Comparison of ENCODE assay signal across 7 mouse cellular contexts in the genomic region with DNA sequence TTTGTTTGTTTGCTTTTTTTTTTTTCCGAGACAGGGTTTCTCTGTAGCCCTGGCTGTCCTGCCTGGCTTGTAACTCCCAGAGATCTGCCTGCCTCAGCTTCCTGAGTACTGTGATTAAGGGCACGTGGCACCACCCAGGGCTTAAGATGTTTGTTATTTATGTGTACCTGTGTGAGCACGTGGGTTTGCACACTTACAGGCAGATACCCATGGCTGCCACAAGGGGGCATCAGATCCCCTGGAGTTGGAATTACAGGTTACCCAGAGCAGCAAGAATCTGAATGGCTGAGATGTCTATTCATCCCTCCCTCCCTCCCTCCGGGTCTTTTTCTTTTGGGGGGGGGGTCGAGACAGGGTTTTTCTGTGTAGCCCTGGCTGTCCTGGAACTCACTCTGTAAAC. TPM values are rescaled to one million over a fixed set of nuclear protein-coding genes. Genes with fewer than 3 reads are reported as not detected.
DNase-seq lines count a peak whose midpoint lies in the region; ATAC-seq and TF ChIP-seq lines count a peak whose summit lies in the region.

No protein-coding gene starts in this region.

- no peaks in the 10 kb centered on the region for H3K36me3 ChIP-seq in liver, adult 2 months (ENCODE audit: control insufficient read depth, insufficient read depth, low read length)
- H3K36me3 ChIP-seq in liver, embryonic 12.5 days: peaks cover 16% of the 10 kb centered on the region
- no peaks in the 10 kb centered on the region; the same call in 1 of the 2 replicates for H3K36me3 ChIP-seq in lung, embryonic 14.5 days (ENCODE audit: insufficient read depth)

- H3K79me2 ChIP-seq in liver, adult 2 months (ENCODE audit: control insufficient read depth, insufficient read depth, low read length): no peaks in the 10 kb centered on the region

- H3K4me2 ChIP-seq in liver, embryonic 12.5 days: no peak overlapping the region
- no peak overlapping the region for H3K4me2 ChIP-seq in lung, embryonic 14.5 days

- intact Hi-C loops in gastrocnemius, postnatal 36 days (cut with DNase I): no loop called here

- no peak overlapping the region for H3K4me3 ChIP-seq in liver, adult 2 months (ENCODE audit: insufficient read depth, low read depth, low read length)
- no peak overlapping the region for H3K4me3 ChIP-seq in liver, embryonic 12.5 days
- H3K4me3 ChIP-seq in lung, embryonic 14.5 days (ENCODE audit: low read depth, low read length): no peak overlapping the region

- TF ChIP-seq CTCF in liver, adult 2 months (IDR thresholded peaks at IDR 0.05; ENCODE audit: low read depth, low read length): peak; percentile 67
- TF ChIP-seq CTCF in lung, embryonic 14.5 days (IDR thresholded peaks at IDR 0.05; ENCODE audit: low read depth): peak; percentile 67

- ATAC-seq in liver, embryonic 12.5 days: no peak
- no peak for ATAC-seq in lung, embryonic 14.5 days (ENCODE audit: insufficient read depth)

- TF ChIP-seq POLR2A in liver, adult 2 months (IDR thresholded peaks at IDR 0.05; ENCODE audit: extremely low read depth, insufficient read depth, low read length): no peak

- no peaks in the 10 kb centered on the region for H3K4me1 ChIP-seq in liver, adult 2 months (ENCODE audit: control insufficient read depth, insufficient read depth, low read length)
- H3K4me1 ChIP-seq in liver, embryonic 12.5 days: no peaks in the 10 kb centered on the region
- H3K4me1 ChIP-seq in lung, embryonic 14.5 days (ENCODE audit: insufficient read depth): no peaks in the 10 kb centered on the region

- H3K27ac ChIP-seq in liver, adult 2 months (replicated peaks; ENCODE audit: insufficient read depth, low read depth, low read length): no peak overlapping the region
- H3K27ac ChIP-seq in liver, embryonic 12.5 days: no peak overlapping the region
- no peak overlapping the region for H3K27ac ChIP-seq in lung, embryonic 14.5 days (ENCODE audit: low read depth)

- H3K9ac ChIP-seq in liver, adult 2 months (ENCODE audit: low read depth, low read length): no peak overlapping the region
- H3K9ac ChIP-seq in liver, embryonic 12.5 days: no peak overlapping the region
- no peak overlapping the region for H3K9ac ChIP-seq in lung, embryonic 14.5 days

- WGBS in liver, adult 2 months: 19% methylated on average over 5 of the region's 5 CpGs
- 42% methylated on average over 4 of the region's 5 CpGs for WGBS in liver, embryonic 12.5 days (ENCODE audit: insufficient replicate concordance)
- 48% methylated on average over 5 of the region's 5 CpGs for WGBS in lung, embryonic 14.5 days

- peak; percentile 45 for DNase-seq in liver, adult 2 months (ENCODE audit: extremely low read depth, low read depth, low spot score)
- peak; percentile 43 for DNase-seq in MEL-GATA-1-ER (ENCODE audit: extremely low read depth, low read depth)
- DNase-seq in c-Kit-positive CD71-positive TER-119-positive erythroid progenitor cells, embryonic 14.5 days (ENCODE audit: low spot score): peak; percentile 50
- DNase-seq in gastrocnemius, postnatal 36 days: peak; percentile 21 to 36
- peak; percentile 49 for DNase-seq in lung, embryonic 14.5 days
- peak; percentile 34 to 38 for DNase-seq in spleen, postnatal 36 days (ENCODE audit: low spot score in 2 of 2)

- H3K9me3 ChIP-seq in liver, embryonic 12.5 days (replicated peaks): no peaks in the 10 kb centered on the region
- no peaks in the 10 kb centered on the region for H3K9me3 ChIP-seq in lung, embryonic 14.5 days (ENCODE audit: low read depth, low read length)

- no peaks in the 10 kb centered on the region for H3K27me3 ChIP-seq in liver, adult 2 months (ENCODE audit: control insufficient read depth, insufficient read depth, low read length)
- peaks cover 6% of the 10 kb centered on the region; the same call in 1 of the 2 replicates for H3K27me3 ChIP-seq in liver, embryonic 12.5 days (replicated peaks)
- H3K27me3 ChIP-seq in lung, embryonic 14.5 days (ENCODE audit: insufficient read depth, low read length): no peaks in the 10 kb centered on the region

RNA-seq across cellular contexts. Expression of a gene that starts 22.8 kb away (rescaled TPM):
- 30.7 and 32.4 TPM in 2 replicates for total RNA-seq in liver, adult 2 months (2014; rRNA removed)
- 10.6 and 12.3 TPM in 2 replicates for polyA plus RNA-seq in liver, adult 2 months (2012; rRNA removed)
- 57.6 and 61.0 TPM in 2 replicates for polyA plus RNA-seq in liver, embryonic 12.5 days (2016; fragmentation: Nextera tagmentation; extraction: Ambion mirVana)
- total RNA-seq in gastrocnemius, postnatal 36 days (2021): 10 to 100 TPM; 28.9 to 29.8 TPM
- polyA plus RNA-seq in lung, embryonic 14.5 days (2014; fragmentation: Nextera tagmentation; extraction: Ambion mirVana): 48.7 and 49.6 TPM in 2 replicates
